Mouse (Mus musculus) embryonic facial prominence, embryonic 10.5 days (tissue): ENCODE measurements around the gene Ptprd. TPM values are rescaled to one million over a fixed set of nuclear protein-coding genes. Genes with fewer than 3 reads are reported as not detected.

Experiments
- DNase-seq: peaks from one replicate; pipeline ENCODE4 v3.0.0-alpha.2; 2017; ENCODE audit warnings: low spot score
- H3K27ac ChIP-seq: fragments of 300-500 bp; sonication (generic); replicated peaks from 2 replicates; pipeline ENCODE4 v1.5.1; 2016; ENCODE audit warnings: mild to moderate bottlenecking
- H3K27me3 ChIP-seq: fragments of 300-500 bp; sonication (generic); replicated peaks from 2 replicates; pipeline ENCODE4 v1.6.1; 2016; ENCODE audit warnings: low read depth, mild to moderate bottlenecking; ENCODE audit not compliant: poor library complexity, severe bottlenecking
- H3K36me3 ChIP-seq: fragments of 300-500 bp; sonication (generic); replicated peaks from 2 replicates; pipeline ENCODE4 v1.6.1; 2016; ENCODE audit warnings: mild to moderate bottlenecking, moderate library complexity
- H3K4me1 ChIP-seq: fragments of 300-500 bp; sonication (generic); 2 replicates; pipeline ENCODE4 v1.6.1; 2016
- H3K4me3 ChIP-seq: fragments of 300-500 bp; sonication (generic); 2 replicates; pipeline ENCODE4 v1.5.1; 2016; ENCODE audit warnings: mild to moderate bottlenecking, moderate library complexity
- H3K9me3 ChIP-seq: fragments of 300-500 bp; sonication (generic); 2 replicates; pipeline ENCODE4 v1.6.1; 2016; ENCODE audit warnings: mild to moderate bottlenecking
- WGBS: fragments of 180-500 bp; shearing (Covaris S2); methylation state at CpG from one replicate; pipeline ENCODE4 v1.1.7; 2016; 5-methylcytosine and 5-hydroxymethylcytosine counted together
- polyA plus RNA-seq: library from polyadenylated mRNA; unstranded; fragments of >200 nt; fragmentation: Nextera tagmentation; extraction: Ambion mirVana; gene quantifications from 2 replicates; pipeline ENCODE4 v1.2.1, GENCODE M21; 2016

Ptprd gene
- polyA plus RNA-seq, 1 experiment from 2014 or later, result 11.7 TPM

DNA sequence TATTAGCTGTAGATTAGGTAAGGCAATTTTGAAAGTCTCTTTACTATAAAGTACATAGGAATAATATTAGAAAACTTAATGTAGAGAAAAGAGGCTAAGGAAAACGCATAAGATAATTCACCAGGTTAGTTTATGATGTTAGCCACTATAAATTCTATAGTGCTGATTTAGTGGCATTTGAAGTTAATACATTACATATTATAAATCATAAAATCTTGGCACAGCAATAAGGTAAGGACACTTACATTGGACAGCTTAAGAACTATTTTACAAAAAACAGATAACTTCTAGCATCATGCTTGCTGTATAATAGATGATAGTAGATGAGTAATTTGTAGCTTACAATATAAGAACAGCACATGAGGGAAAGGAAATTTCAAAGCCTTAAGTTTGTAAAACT is 1322.1 kb downstream of the Ptprd start:
- H3K4me3 ChIP-seq, result no peak overlapping the region
- H3K27me3 ChIP-seq, result no peaks in the 10 kb centered on the region
- no peak overlapping the region for H3K27ac ChIP-seq
- no peaks in the 10 kb centered on the region for H3K36me3 ChIP-seq
- no peaks in the 10 kb centered on the region for H3K4me1 ChIP-seq
- 86% methylated on average over 1 of the region's 1 CpGs for WGBS
- H3K9me3 ChIP-seq, result no peaks in the 10 kb centered on the region
- DNase-seq, result no peak

- no peaks in the 10 kb centered on the region for H3K36me3 ChIP-seq
- WGBS, result 77% methylated on average over 3 of the region's 3 CpGs
Measured at GRCm38 (mm10) chr4:76881610-76882009, 1330.2 kb downstream of the Ptprd start.

DNA sequence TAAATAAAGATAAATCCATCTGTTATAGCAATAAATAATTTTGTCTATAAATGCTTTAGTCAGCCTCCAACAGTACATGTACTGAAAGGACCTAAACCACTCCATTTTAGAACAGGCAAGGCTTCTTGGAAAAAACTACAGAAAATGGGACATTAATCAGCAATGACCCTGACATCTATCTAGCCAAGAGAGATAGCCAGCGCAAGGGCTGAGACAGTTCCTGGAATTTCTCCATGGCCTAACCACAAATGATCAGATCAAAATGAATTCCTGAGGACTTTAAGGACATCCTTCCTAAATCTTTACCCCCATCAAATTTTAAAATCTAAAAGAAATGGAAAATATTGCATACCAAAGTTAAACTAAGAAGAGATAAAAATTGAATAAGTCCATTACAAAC is 1340.8 kb downstream of the Ptprd start:
- 92% methylated on average over 1 of the region's 1 CpGs for WGBS
- Histone ChIP-seq H3K9me3 (no peaks in the 10 kb centered on the region), H3K4me3 (no peak overlapping the region), H3K4me1 (no peaks in the 10 kb centered on the region), H3K27me3 (no peaks in the 10 kb centered on the region), H3K27ac (no peak overlapping the region), H3K36me3 (no peaks in the 10 kb centered on the region)
- no peak for DNase-seq

More at GRCm38 (mm10) chr4:76881610-76882009, 1330.2 kb downstream of the Ptprd start:
- Histone ChIP-seq H3K4me1 (no peaks in the 10 kb centered on the region), H3K9me3 (no peaks in the 10 kb centered on the region), H3K27me3 (no peaks in the 10 kb centered on the region), H3K27ac (no peak overlapping the region), H3K4me3 (no peak overlapping the region)
- no peak for DNase-seq

DNA sequence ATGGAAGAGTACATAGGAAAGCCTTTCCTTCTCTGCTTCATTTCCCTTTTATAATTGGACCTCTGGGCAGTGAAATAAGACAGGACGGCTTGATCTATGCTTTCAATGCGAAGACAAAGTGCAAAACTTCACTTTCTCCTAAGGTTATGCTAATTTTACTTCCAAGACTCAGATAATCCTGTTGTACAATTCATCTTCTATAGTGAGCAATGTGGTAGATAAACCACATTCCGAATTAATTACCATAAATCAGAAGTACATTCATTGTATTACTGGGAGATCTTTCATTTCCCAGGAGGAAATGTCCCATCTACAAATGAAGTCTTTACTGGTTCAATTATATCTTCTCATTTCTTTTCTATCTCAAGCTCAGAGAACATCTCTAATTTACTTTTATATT is 1346.2 kb downstream of the Ptprd start:
- Histone ChIP-seq H3K4me3 (no peak overlapping the region), H3K27ac (no peak overlapping the region), H3K36me3 (no peaks in the 10 kb centered on the region), H3K9me3 (no peaks in the 10 kb centered on the region), H3K27me3 (no peaks in the 10 kb centered on the region), H3K4me1 (no peaks in the 10 kb centered on the region)
- 78% methylated on average over 3 of the region's 3 CpGs for WGBS
- no peak for DNase-seq

- Histone ChIP-seq H3K4me3 (no peak overlapping the region), H3K27ac (no peak overlapping the region), H3K36me3 (no peaks in the 10 kb centered on the region), H3K9me3 (no peaks in the 10 kb centered on the region), H3K4me1 (no peaks in the 10 kb centered on the region), H3K27me3 (no peaks in the 10 kb centered on the region)
- WGBS, result 81% methylated on average over 7 of the region's 7 CpGs
- DNase-seq, result no peak
Measured at GRCm38 (mm10) chr4:76846265-76846664, 1365.5 kb downstream of the Ptprd start.

GRCm38 (mm10) chr4:76839016-76839415 is 1372.7 kb downstream of the Ptprd start:
- Histone ChIP-seq H3K4me1 (no peaks in the 10 kb centered on the region), H3K27ac (no peak overlapping the region), H3K36me3 (no peaks in the 10 kb centered on the region), H3K27me3 (no peaks in the 10 kb centered on the region), H3K4me3 (no peak overlapping the region), H3K9me3 (no peaks in the 10 kb centered on the region)
- 87% methylated on average over 1 of the region's 1 CpGs for WGBS
- no peak for DNase-seq

DNA sequence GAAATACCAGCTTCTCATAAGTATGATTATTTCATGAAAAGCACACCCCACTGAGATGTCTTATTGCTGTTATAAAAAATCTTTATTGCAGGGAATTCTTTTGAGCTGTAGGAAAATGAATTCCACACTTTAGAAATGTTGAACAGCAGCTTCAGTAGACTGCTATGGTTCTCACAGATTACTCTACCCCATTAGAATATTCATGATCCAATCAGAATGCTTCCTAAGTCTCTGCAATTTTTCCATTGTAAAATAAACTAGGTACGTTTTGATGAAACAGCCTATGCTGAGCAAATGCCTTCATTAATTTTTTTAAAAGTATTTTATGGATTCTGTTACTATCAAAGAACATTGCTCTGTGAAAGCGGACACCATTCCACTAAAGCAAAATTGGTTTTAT is 1399.6 kb downstream of the Ptprd start:
- Histone ChIP-seq H3K4me3 (no peak overlapping the region), H3K4me1 (no peaks in the 10 kb centered on the region), H3K27ac (no peak overlapping the region), H3K27me3 (no peaks in the 10 kb centered on the region), H3K9me3 (no peaks in the 10 kb centered on the region), H3K36me3 (no peaks in the 10 kb centered on the region)
- 86% methylated on average over 2 of the region's 2 CpGs for WGBS
- no peak for DNase-seq

GRCm38 (mm10) chr4:76802708-76803107 is 1409.1 kb downstream of the Ptprd start:
- no peak for DNase-seq
- Histone ChIP-seq H3K27ac (no peak overlapping the region), H3K9me3 (no peaks in the 10 kb centered on the region), H3K36me3 (no peaks in the 10 kb centered on the region), H3K27me3 (no peaks in the 10 kb centered on the region), H3K4me3 (no peak overlapping the region), H3K4me1 (peaks cover 7% of the 10 kb centered on the region)
- WGBS, result 89% methylated on average over 4 of the region's 4 CpGs

- H3K36me3 ChIP-seq, result no peaks in the 10 kb centered on the region
- DNase-seq, result no peak
- peaks cover 9% of the 10 kb centered on the region for H3K4me1 ChIP-seq
- H3K4me3 ChIP-seq, result no peak overlapping the region
- 55% methylated on average over 9 of the region's 9 CpGs for WGBS
- H3K9me3 ChIP-seq, result no peaks in the 10 kb centered on the region
- H3K27me3 ChIP-seq, result no peaks in the 10 kb centered on the region
- H3K27ac ChIP-seq, result no peak overlapping the region
Measured at GRCm38 (mm10) chr4:76798010-76799007, 1413.5 kb downstream of the Ptprd start.

DNA sequence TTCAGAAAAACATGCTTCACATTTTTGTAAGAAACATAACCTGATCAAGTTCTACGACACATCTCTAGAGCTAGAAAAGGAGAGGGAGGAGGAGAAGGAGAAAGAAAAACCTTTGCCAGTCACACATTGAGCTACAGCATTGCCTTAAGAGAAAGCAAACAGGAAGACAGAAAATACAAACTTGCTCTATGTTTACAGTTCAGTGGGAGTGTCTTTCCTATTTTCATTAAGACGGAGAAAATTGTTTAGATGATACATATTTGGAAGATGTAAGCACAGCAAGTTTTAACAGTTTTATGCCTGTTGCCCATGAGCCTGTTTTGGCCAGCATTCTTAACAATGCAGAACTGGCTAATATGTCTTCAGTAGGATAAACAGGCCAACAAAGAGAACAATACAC is 1426.4 kb downstream of the Ptprd start:
- Histone ChIP-seq H3K36me3 (no peaks in the 10 kb centered on the region), H3K27ac (no peak overlapping the region), H3K4me1 (no peaks in the 10 kb centered on the region), H3K9me3 (no peaks in the 10 kb centered on the region), H3K27me3 (no peaks in the 10 kb centered on the region), H3K4me3 (no peak overlapping the region)
- 87% methylated on average over 2 of the region's 2 CpGs for WGBS
- DNase-seq, result no peak

DNA sequence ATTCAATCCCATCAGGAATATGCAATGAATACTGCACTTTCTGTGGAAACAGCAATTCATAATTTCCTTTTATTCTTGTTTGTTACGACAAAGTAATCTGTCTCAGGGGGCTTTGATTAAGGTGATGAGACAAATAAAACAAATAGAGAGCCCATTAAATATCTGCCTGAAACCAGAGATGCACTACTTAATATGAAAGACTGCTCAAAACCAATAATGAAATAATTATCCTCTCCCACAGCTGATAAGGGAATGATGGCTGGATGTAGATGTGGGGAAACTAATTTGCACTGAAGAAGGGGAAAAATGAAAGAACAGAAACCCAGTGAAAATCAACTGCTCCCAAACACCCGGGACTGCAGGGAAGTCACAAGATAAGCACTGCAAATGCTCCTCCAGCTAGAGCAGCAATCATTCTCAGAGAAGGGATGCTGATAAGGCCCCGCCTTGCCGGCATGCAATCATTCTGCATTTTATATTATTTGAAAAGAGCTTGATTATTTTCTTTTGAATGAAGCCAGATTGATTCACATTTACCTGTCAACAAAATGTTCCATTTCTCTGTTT is 1432.1 kb downstream of the Ptprd start:
- no peak overlapping the region for H3K27ac ChIP-seq
- H3K36me3 ChIP-seq, result no peaks in the 10 kb centered on the region
- WGBS, result 80% methylated on average over 4 of the region's 4 CpGs
- no peaks in the 10 kb centered on the region for H3K27me3 ChIP-seq
- H3K4me1 ChIP-seq, result no peaks in the 10 kb centered on the region
- H3K9me3 ChIP-seq, result no peaks in the 10 kb centered on the region
- no peak for DNase-seq
- no peak overlapping the region for H3K4me3 ChIP-seq

DNA sequence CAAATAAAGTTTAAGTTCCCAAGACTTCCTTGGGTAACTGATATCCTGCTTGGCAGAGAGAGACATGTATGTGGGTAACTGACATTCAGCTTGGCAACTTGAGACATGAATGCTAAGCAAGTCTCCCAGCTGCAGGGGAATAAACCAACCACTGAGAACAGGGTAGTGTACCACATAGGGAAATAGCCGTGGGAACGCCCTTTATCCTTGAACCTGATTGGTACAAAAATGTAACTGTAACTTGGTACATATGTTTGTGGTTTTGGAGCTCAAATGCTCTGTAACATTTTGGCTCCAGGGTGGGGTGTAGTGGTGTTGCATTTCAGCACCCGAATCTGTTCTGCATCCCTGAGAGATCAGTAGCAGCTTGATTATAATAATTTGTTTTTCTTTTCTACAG is 1444.8 kb downstream of the Ptprd start:
- Histone ChIP-seq H3K4me1 (peaks cover 9% of the 10 kb centered on the region), H3K4me3 (no peak overlapping the region), H3K27me3 (no peaks in the 10 kb centered on the region), H3K9me3 (no peaks in the 10 kb centered on the region), H3K27ac (no peak overlapping the region), H3K36me3 (no peaks in the 10 kb centered on the region)
- peak; percentile 15 for DNase-seq
- 64% methylated on average over 3 of the region's 3 CpGs for WGBS

DNA sequence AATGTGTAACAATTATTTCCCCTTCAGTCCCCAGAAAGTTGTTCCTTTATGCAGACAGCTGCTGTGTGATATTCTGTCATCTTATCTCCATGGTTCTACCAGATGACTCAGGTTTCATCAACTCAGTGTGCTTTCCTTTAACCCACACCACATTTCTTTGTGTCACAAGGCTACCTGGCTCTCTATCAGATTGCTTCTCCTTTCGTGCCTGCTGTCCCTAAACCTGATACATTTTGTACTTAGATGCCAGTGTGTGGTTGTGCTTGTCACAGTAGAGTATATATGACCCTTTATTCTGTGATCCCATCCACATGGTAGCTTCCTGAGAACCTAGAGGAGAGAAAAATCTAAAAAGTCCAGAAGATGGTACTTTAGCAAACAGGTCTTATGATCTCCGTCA is 1445.3 kb downstream of the Ptprd start:
- H3K9me3 ChIP-seq, result no peaks in the 10 kb centered on the region
- 72% methylated on average over 2 of the region's 2 CpGs for WGBS
- peaks cover 9% of the 10 kb centered on the region for H3K4me1 ChIP-seq
- H3K27me3 ChIP-seq, result no peaks in the 10 kb centered on the region
- no peaks in the 10 kb centered on the region for H3K36me3 ChIP-seq
- no peak overlapping the region for H3K4me3 ChIP-seq
- DNase-seq, result no peak
- H3K27ac ChIP-seq, result no peak overlapping the region
